Mouse (Mus musculus) forebrain, postnatal 0 days (tissue): ENCODE measurements around the gene Anxa10. TPM values are rescaled to one million over a fixed set of nuclear protein-coding genes. Genes with fewer than 3 reads are reported as not detected.

Experiments
- ATAC-seq: fragments of 200-750 bp; cut with Nextera tagmentation; 2 replicates; pipeline ENCODE4 v1.8.0; 2017; ENCODE audit warnings: mild to moderate bottlenecking, moderate library complexity
- DNase-seq: peaks from one replicate; pipeline ENCODE4 v3.0.0-alpha.2; 2015
- H3K27ac ChIP-seq: fragments of 300-500 bp; sonication (generic); 2 replicates; pipeline ENCODE4 v1.5.1; 2014; ENCODE audit warnings: low read depth, mild to moderate bottlenecking, antibody characterized with exemption, low read length, moderate library complexity, mixed read lengths
- H3K27me3 ChIP-seq: fragments of 300-500 bp; sonication (generic); 2 replicates; pipeline ENCODE4 v1.6.1; 2014; ENCODE audit warnings: mild to moderate bottlenecking, low read length, mixed read lengths; ENCODE audit not compliant: insufficient read depth
- H3K36me3 ChIP-seq: fragments of 300-500 bp; sonication (generic); 2 replicates; pipeline ENCODE4 v1.6.1; 2014; ENCODE audit warnings: mild to moderate bottlenecking, moderate library complexity; ENCODE audit not compliant: insufficient read depth
- H3K4me1 ChIP-seq: fragments of 300-500 bp; sonication (generic); 2 replicates; pipeline ENCODE4 v1.6.1; 2014; ENCODE audit warnings: antibody characterized with exemption; ENCODE audit not compliant: insufficient read depth
- H3K4me2 ChIP-seq: fragments of 300-500 bp; sonication (generic); 2 replicates; pipeline ENCODE4 v1.6.1; 2014; ENCODE audit warnings: low read depth, mild to moderate bottlenecking, moderate library complexity
- H3K4me3 ChIP-seq: fragments of 300-500 bp; sonication (generic); 2 replicates; pipeline ENCODE4 v1.5.1; 2014; ENCODE audit warnings: low read depth, low read length, mixed read lengths
- H3K9ac ChIP-seq: fragments of 300-500 bp; sonication (generic); 2 replicates; pipeline ENCODE4 v1.6.1; 2014; ENCODE audit warnings: mild to moderate bottlenecking
- H3K9me3 ChIP-seq: fragments of 300-500 bp; sonication (generic); 2 replicates; pipeline ENCODE4 v1.6.1; 2016; ENCODE audit warnings: low read length
- CTCF ChIP-seq: sonication (generic); IDR thresholded peaks from 2 replicates; pipeline ENCODE4 v1.5.1; 2016; ENCODE audit warnings: antibody characterized with exemption, control low read depth, low read depth
- WGBS: fragments of 180-500 bp; shearing (Covaris S2); extraction: QIAGEN DNeasy Blood & Tissue Kit; methylation state at CpG from one replicate; pipeline ENCODE4 v1.1.7; 2014; 5-methylcytosine and 5-hydroxymethylcytosine counted together
- polyA plus RNA-seq: library from polyadenylated mRNA; unstranded; fragments of >200 nt; fragmentation: Nextera tagmentation; extraction: Ambion mirVana; gene quantifications from 2 replicates; pipeline ENCODE4 v1.2.1, GENCODE M21; 2015
- total RNA-seq: library from RNA; depleted of rRNA; stranded (reverse); fragments of >200 nt; gene quantifications from 2 replicates; pipeline ENCODE4 v1.2.3, GENCODE M21; 2014; rRNA removed

The Anxa10 gene
- total and polyA plus RNA-seq, 2 experiments from 2014 or later: not detected

- Histone ChIP-seq H3K4me3 (no peak overlapping the region), H3K27ac (no peak overlapping the region), H3K9ac (no peak overlapping the region), H3K4me1 (no peaks in the 10 kb centered on the region), H3K27me3 (no peaks in the 10 kb centered on the region), H3K4me2 (no peak overlapping the region), H3K36me3 (no peaks in the 10 kb centered on the region), H3K9me3 (no peaks in the 10 kb centered on the region)
- no peak for TF ChIP-seq CTCF
- no peak for ATAC-seq
- DNase-seq: no peak
- WGBS: 46% methylated on average over 2 of the region's 2 CpGs
Measured at GRCm38 (mm10) chr8:62046809-62047208, 76.1 kb downstream of the Anxa10 start.

- no peak for ATAC-seq
- no peak overlapping the region for H3K4me2 ChIP-seq
- H3K4me3 ChIP-seq: no peak overlapping the region
- H3K27ac ChIP-seq: no peak overlapping the region
- no peaks in the 10 kb centered on the region for H3K4me1 ChIP-seq
- no peak overlapping the region for H3K9ac ChIP-seq
- no peaks in the 10 kb centered on the region for H3K9me3 ChIP-seq
- peak; percentile 26 for TF ChIP-seq CTCF
- WGBS: 78% methylated on average over 3 of the region's 3 CpGs
- H3K27me3 ChIP-seq: no peaks in the 10 kb centered on the region
- DNase-seq: no peak
- no peaks in the 10 kb centered on the region for H3K36me3 ChIP-seq
Measured at GRCm38 (mm10) chr8:62034351-62034750, 88.6 kb downstream of the Anxa10 start.

- Histone ChIP-seq H3K4me2 (no peak overlapping the region), H3K27ac (no peak overlapping the region), H3K36me3 (no peaks in the 10 kb centered on the region), H3K9me3 (no peaks in the 10 kb centered on the region), H3K9ac (no peak overlapping the region), H3K27me3 (no peaks in the 10 kb centered on the region), H3K4me1 (no peaks in the 10 kb centered on the region), H3K4me3 (no peak overlapping the region)
- TF ChIP-seq CTCF: no peak
- DNase-seq: no peak
- 93% methylated on average over 4 of the region's 4 CpGs for WGBS
- no peak for ATAC-seq
Measured at GRCm38 (mm10) chr8:62014582-62014981, 108.4 kb downstream of the Anxa10 start.

GRCm38 (mm10) chr8:62014166-62014565 lies 108.8 kb downstream of the Anxa10 start:
- Histone ChIP-seq H3K9ac (no peak overlapping the region), H3K4me1 (no peaks in the 10 kb centered on the region), H3K9me3 (no peaks in the 10 kb centered on the region), H3K27ac (no peak overlapping the region), H3K4me2 (no peak overlapping the region), H3K27me3 (no peaks in the 10 kb centered on the region), H3K4me3 (no peak overlapping the region), H3K36me3 (no peaks in the 10 kb centered on the region)
- ATAC-seq: no peak
- 89% methylated on average over 4 of the region's 4 CpGs for WGBS
- DNase-seq: no peak
- TF ChIP-seq CTCF: no peak

Other genes with a start within 250 kb of the Anxa10 start
- 4.1 and 11.0 TPM in 2 replicates for gene Palld, start 220.5 kb downstream of the Anxa10 start, total RNA-seq
- 6.6 and 10.7 TPM in 2 replicates for gene Palld, start 220.5 kb downstream of the Anxa10 start, polyA plus RNA-seq
- 0.48 and 0.62 TPM in 2 replicates for gene Ddx60, start 195.1 kb downstream of the Anxa10 start, total RNA-seq
- 0.47 and 0.93 TPM in 2 replicates for gene Ddx60, start 195.1 kb downstream of the Anxa10 start, polyA plus RNA-seq